Mouse (Mus musculus): ENCODE results near the gene Tmprss11e. TPM values are rescaled to one million over a fixed set of nuclear protein-coding genes. Genes with fewer than 3 reads are reported as not detected.
A peak's percentile ranks its signal among the peaks of the same experiment; 100 is the strongest.

The Tmprss11e gene
- total and polyA plus RNA-seq, 3 experiments: 0.02 TPM; not detected in 2

GRCm38 (mm10) chr5:86722820-86723460 lies 22.7 kb downstream of the Tmprss11e start:
- intact Hi-C loops (cut with DNase I): no loop called here
- H3K36me3 ChIP-seq (ENCODE audit: control insufficient read depth, insufficient read depth, low read length): no peaks in the 10 kb centered on the region
- H3K79me2 ChIP-seq (replicated peaks; ENCODE audit: control insufficient read depth, insufficient read depth, low read length): no peaks in the 10 kb centered on the region
- H3K27me3 ChIP-seq (ENCODE audit: control insufficient read depth, insufficient read depth, low read length): no peaks in the 10 kb centered on the region
- H3K4me3 ChIP-seq: no peak overlapping the region
- H3K9ac ChIP-seq (ENCODE audit: low read depth, low read length): no peak overlapping the region
- no peak for TF ChIP-seq POLR2A (IDR thresholded peaks at IDR 0.05; ENCODE audit: insufficient read depth, low read depth, low read length)
- TF ChIP-seq EP300 (IDR thresholded peaks at IDR 0.05; ENCODE audit: insufficient read depth, low read depth, low read length): no peak
- no peak for TF ChIP-seq CTCF (IDR thresholded peaks at IDR 0.05)
- H3K27ac ChIP-seq: no peak overlapping the region
- 33% methylated on average over 2 of the region's 2 CpGs for WGBS
- no peaks in the 10 kb centered on the region for H3K4me1 ChIP-seq (ENCODE audit: control insufficient read depth, insufficient read depth, low read length)
- DNase-seq: no peak

GRCm38 (mm10) chr5:86714967-86715366 lies 30.6 kb downstream of the Tmprss11e start:
- DNase-seq: no peak
- TF ChIP-seq POLR2A (IDR thresholded peaks at IDR 0.05; ENCODE audit: insufficient read depth, low read depth, low read length) (no peak), EP300 (IDR thresholded peaks at IDR 0.05; ENCODE audit: insufficient read depth, low read depth, low read length) (no peak), CTCF (IDR thresholded peaks at IDR 0.05) (no peak)
- no peaks in the 10 kb centered on the region for H3K36me3 ChIP-seq (ENCODE audit: control insufficient read depth, insufficient read depth, low read length)

GRCm38 (mm10) chr5:86704923-86705322 lies 40.7 kb downstream of the Tmprss11e start:
- intact Hi-C loops (cut with DNase I): no loop called here
- WGBS: 73% methylated on average over 3 of the region's 3 CpGs
- no peak for TF ChIP-seq CTCF (IDR thresholded peaks at IDR 0.05)
- TF ChIP-seq EP300 (IDR thresholded peaks at IDR 0.05; ENCODE audit: insufficient read depth, low read depth, low read length): no peak
- TF ChIP-seq POLR2A (IDR thresholded peaks at IDR 0.05; ENCODE audit: insufficient read depth, low read depth, low read length): no peak

More at GRCm38 (mm10) chr5:86714967-86715366, 30.6 kb downstream of the Tmprss11e start:
- Histone ChIP-seq H3K27me3 (ENCODE audit: control insufficient read depth, insufficient read depth, low read length) (no peaks in the 10 kb centered on the region), H3K4me3 (no peak overlapping the region), H3K9ac (ENCODE audit: low read depth, low read length) (no peak overlapping the region), H3K4me1 (ENCODE audit: control insufficient read depth, insufficient read depth, low read length) (no peaks in the 10 kb centered on the region), H3K27ac (no peak overlapping the region), H3K79me2 (replicated peaks; ENCODE audit: control insufficient read depth, insufficient read depth, low read length) (no peaks in the 10 kb centered on the region)
- WGBS: 71% methylated on average over 2 of the region's 2 CpGs
- intact Hi-C loops (cut with DNase I): no loop called here

GRCm38 (mm10) chr5:86684667-86685066 lies 60.9 kb downstream of the Tmprss11e start:
- DNase-seq: peak; percentile 6 to 39
- no peaks in the 10 kb centered on the region for H3K36me3 ChIP-seq (ENCODE audit: control insufficient read depth, insufficient read depth, low read length)
- H3K4me1 ChIP-seq (ENCODE audit: control insufficient read depth, insufficient read depth, low read length): no peaks in the 10 kb centered on the region
- intact Hi-C loops (cut with DNase I): no loop called here
- H3K4me3 ChIP-seq: no peak overlapping the region
- TF ChIP-seq POLR2A (IDR thresholded peaks at IDR 0.05; ENCODE audit: insufficient read depth, low read depth, low read length) (no peak), CTCF (IDR thresholded peaks at IDR 0.05) (peak; percentile 65)
- no peaks in the 10 kb centered on the region for H3K79me2 ChIP-seq (replicated peaks; ENCODE audit: control insufficient read depth, insufficient read depth, low read length)
- H3K27ac ChIP-seq: no peak overlapping the region
- WGBS: 56% methylated on average over 4 of the region's 4 CpGs
- H3K27me3 ChIP-seq (ENCODE audit: control insufficient read depth, insufficient read depth, low read length): no peaks in the 10 kb centered on the region
- no peak overlapping the region for H3K9ac ChIP-seq (ENCODE audit: low read depth, low read length)

More at GRCm38 (mm10) chr5:86704923-86705322, 40.7 kb downstream of the Tmprss11e start:
- Histone ChIP-seq H3K27me3 (ENCODE audit: control insufficient read depth, insufficient read depth, low read length) (no peaks in the 10 kb centered on the region), H3K36me3 (ENCODE audit: control insufficient read depth, insufficient read depth, low read length) (no peaks in the 10 kb centered on the region), H3K4me3 (no peak overlapping the region), H3K9ac (ENCODE audit: low read depth, low read length) (no peak overlapping the region), H3K4me1 (ENCODE audit: control insufficient read depth, insufficient read depth, low read length) (no peaks in the 10 kb centered on the region), H3K27ac (no peak overlapping the region), H3K79me2 (replicated peaks; ENCODE audit: control insufficient read depth, insufficient read depth, low read length) (no peaks in the 10 kb centered on the region)
- DNase-seq: no peak

- Histone ChIP-seq H3K27ac (no peak within 1 kb of the TSS), H3K4me1 (ENCODE audit: control insufficient read depth, insufficient read depth, low read length) (no peaks in the 10 kb centered on the region), H3K9ac (ENCODE audit: low read depth, low read length) (no peak within 1 kb of the TSS), H3K4me3 (no peak within 1 kb of the TSS), H3K79me2 (replicated peaks; ENCODE audit: control insufficient read depth, insufficient read depth, low read length) (no peaks in the 10 kb centered on the region), H3K27me3 (ENCODE audit: control insufficient read depth, insufficient read depth, low read length) (no peaks in the 10 kb centered on the region), H3K36me3 (ENCODE audit: control insufficient read depth, insufficient read depth, low read length) (no peaks in the 10 kb centered on the region)
- 72% methylated on average over 5 of the region's 5 CpGs for WGBS
- intact Hi-C loops (cut with DNase I): no loop called here
- no peak for DNase-seq
- TF ChIP-seq POLR2A (IDR thresholded peaks at IDR 0.05; ENCODE audit: insufficient read depth, low read depth, low read length): no peak
- no peak for TF ChIP-seq EP300 (IDR thresholded peaks at IDR 0.05; ENCODE audit: insufficient read depth, low read depth, low read length)
- TF ChIP-seq CTCF (IDR thresholded peaks at IDR 0.05): no peak
These were observed 69.4 kb downstream of the Tmprss11e start, which contains the start of gene Tmprss11b for GRCm38 (mm10) chr5:86676262-86676661. Gene Tmprss11b (minus strand): TSS chr5:86676362.

Other genes with a start within 250 kb of the Tmprss11e start
- gene Tmprss11g, start 227.2 kb downstream of the Tmprss11e start, total RNA-seq (2021): not detected
- not detected in 2 replicates for gene Tmprss11g, start 227.2 kb downstream of the Tmprss11e start, polyA plus RNA-seq (2012; rRNA removed)
- gene Tmprss11f, start 113.4 kb downstream of the Tmprss11e start, total RNA-seq (2021): not detected
- gene Tmprss11f, start 113.4 kb downstream of the Tmprss11e start, polyA plus RNA-seq (2012; rRNA removed): not detected in 2 replicates
- not detected for gene Tmprss11b, start 69.5 kb downstream of the Tmprss11e start, total RNA-seq (2021)
- gene Tmprss11b, start 69.5 kb downstream of the Tmprss11e start, polyA plus RNA-seq (2012; rRNA removed): not detected in 2 replicates
- 10 to 100 TPM; 28.1 to 30.3 TPM for gene Ythdc1, start 58.4 kb upstream of the Tmprss11e start, total RNA-seq (2021)
- gene Ythdc1, start 58.4 kb upstream of the Tmprss11e start, polyA plus RNA-seq (2012; rRNA removed): 11.7 and 19.2 TPM in 2 replicates
- gene Ugt2b34, start 161.1 kb upstream of the Tmprss11e start, total RNA-seq (2021): not detected
- 0.09 and 0.14 TPM in 2 replicates for gene Ugt2b34, start 161.1 kb upstream of the Tmprss11e start, polyA plus RNA-seq (2012; rRNA removed)
- gene Ugt2b1, start 180.7 kb upstream of the Tmprss11e start, total RNA-seq (2021): not detected
- gene Ugt2b1, start 180.7 kb upstream of the Tmprss11e start, polyA plus RNA-seq (2012; rRNA removed): 0.12 TPM in 1 of 2 replicates, not detected in the other

All from heart, adult 2 months (tissue).